Mouse (Mus musculus): Measurements from ENCODE around the gene R3hdm4. TPM values are rescaled to one million over a fixed set of nuclear protein-coding genes. Genes with fewer than 3 reads are reported as not detected.

The R3hdm4 gene
- total and polyA plus RNA-seq, 2 experiments from 2014 or later: 133 to 267 TPM

DNA sequence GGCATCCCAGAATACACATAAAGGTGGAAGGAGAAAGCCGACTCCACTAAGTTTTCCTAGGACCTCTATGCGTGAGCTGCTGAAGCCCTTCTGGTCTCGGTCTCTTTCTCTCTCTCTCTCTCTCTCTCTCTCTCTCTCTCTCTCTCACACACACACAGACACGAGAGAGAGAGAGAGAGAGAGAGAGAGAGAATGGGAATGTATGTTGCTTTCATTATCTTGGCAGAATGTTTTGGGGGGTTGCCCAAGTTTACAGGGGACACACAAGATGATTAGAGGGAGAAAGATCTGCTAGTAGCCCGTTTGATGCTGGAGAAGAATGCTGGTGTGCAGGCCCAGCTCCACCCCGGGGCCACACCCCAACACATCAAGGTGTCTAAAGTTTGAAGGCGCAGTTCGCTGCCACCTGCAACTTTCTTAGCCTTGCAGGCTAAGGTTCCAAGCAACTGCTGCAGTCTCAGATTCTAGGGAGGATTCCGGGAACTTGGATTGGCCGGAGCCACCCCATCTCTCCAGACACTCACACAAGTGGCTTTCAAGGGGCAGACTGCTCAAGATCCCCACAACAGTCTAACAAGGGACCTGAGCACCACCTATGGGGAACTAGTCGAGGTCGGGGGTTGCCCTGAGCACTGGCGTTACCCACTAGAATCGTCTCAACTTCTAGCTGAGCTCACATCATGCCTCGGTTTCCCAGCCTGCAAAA lies 4.9 kb upstream of the R3hdm4 start:
- no peaks in the 10 kb centered on the region for H3K36me3 ChIP-seq (ENCODE audit: insufficient read depth, low read length)
- DNase-seq (ENCODE audit: low spot score) (no peak), ATAC-seq (no peak)
- WGBS: 10% methylated on average over 15 of the region's 15 CpGs
- H3K4me3 ChIP-seq (ENCODE audit: low read length): peak overlapping the region; percentile 86
- no peaks in the 10 kb centered on the region for H3K9me3 ChIP-seq (ENCODE audit: low read length)
- no peak for TF ChIP-seq CTCF (IDR thresholded peaks at IDR 0.05; ENCODE audit: low read depth)
- peaks cover 23% of the 10 kb centered on the region for H3K27me3 ChIP-seq (ENCODE audit: insufficient read depth, low read length)
- H3K27ac ChIP-seq: peak overlapping the region; percentile 88; the same call in 1 of the 2 replicates
- H3K4me1 ChIP-seq (ENCODE audit: insufficient read depth, low read length): 0 out of 2 replicates have a peak, but pooled peaks cover 9% of the 10 kb centered on the region
- peak overlapping the region; percentile 76 for H3K9ac ChIP-seq (replicated peaks; ENCODE audit: low read length)
- peak overlapping the region; percentile 96 for H3K4me2 ChIP-seq (ENCODE audit: low read depth, low read length)

DNA sequence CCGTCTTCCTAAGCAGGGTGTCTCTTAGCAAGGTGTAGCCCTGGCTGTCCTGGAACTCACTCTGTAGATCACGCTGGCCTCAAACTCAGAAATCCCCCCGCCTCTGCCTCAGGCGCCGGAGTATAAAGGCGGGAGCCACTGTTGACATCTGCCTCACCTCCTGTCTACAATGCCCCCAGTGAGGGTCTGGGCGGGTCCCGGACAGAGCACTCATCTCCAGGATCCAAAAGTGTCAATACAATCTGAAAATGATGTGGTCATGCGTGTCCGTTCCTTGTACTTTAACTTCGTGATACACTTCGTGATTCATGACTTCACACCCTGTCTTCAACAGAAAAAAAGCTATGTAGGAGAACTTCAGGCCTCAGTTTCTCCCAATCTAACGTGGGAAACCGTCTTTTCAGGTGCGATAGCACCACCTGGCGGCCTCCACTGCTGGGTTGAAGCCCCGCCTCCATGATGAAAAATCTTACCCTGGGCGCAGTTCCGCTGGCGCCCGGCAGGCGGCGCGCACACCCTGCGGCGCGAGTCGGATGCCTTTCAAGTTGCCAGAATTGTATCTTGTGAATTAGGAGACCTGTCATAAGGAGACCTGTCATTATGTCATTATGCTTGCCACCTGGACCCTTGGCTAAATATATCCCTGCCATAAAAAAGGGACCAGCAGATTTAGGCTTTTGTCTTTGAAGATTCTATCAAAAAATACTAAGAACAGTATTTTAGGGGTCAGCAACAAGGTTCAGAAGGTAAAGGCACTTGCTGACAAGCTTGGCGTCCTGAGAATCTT lies 4.2 kb upstream of the R3hdm4 start:
- peaks cover 13% of the 10 kb centered on the region; the same call in 1 of the 2 replicates for H3K4me1 ChIP-seq (ENCODE audit: insufficient read depth, low read length)
- ATAC-seq: peak; percentile 3; the same call in 1 of the 2 replicates
- WGBS: 10% methylated on average over 29 of the region's 29 CpGs
- peaks cover 30% of the 10 kb centered on the region for H3K27me3 ChIP-seq (ENCODE audit: insufficient read depth, low read length)
- H3K4me3 ChIP-seq (ENCODE audit: low read length): no peak overlapping the region
- peak overlapping the region; percentile 96 for H3K4me2 ChIP-seq (ENCODE audit: low read depth, low read length)
- H3K9ac ChIP-seq (replicated peaks; ENCODE audit: low read length): no peak overlapping the region
- H3K27ac ChIP-seq: no peak overlapping the region
- TF ChIP-seq CTCF (IDR thresholded peaks at IDR 0.05; ENCODE audit: low read depth): peak; percentile 100
- no peaks in the 10 kb centered on the region for H3K9me3 ChIP-seq (ENCODE audit: low read length)
- H3K36me3 ChIP-seq (ENCODE audit: insufficient read depth, low read length): no peaks in the 10 kb centered on the region
- DNase-seq (ENCODE audit: low spot score): peak; percentile 94

DNA sequence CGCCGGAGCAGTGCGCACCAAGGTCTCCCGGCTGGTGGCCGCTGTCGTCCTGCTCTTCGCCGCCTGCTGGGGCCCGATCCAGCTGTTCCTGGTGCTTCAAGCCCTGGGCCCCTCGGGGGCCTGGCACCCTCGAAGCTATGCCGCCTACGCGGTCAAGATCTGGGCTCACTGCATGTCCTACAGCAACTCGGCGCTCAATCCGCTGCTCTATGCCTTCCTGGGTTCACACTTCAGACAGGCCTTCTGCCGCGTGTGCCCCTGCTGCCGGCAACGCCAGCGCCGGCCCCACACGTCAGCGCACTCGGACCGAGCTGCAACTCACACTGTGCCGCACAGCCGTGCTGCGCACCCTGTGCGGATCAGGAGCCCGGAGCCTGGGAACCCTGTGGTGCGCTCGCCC lies 564 bp upstream of the R3hdm4 start:
- no peak overlapping the region for H3K27ac ChIP-seq
- TF ChIP-seq CTCF (IDR thresholded peaks at IDR 0.05; ENCODE audit: low read depth): no peak
- no peaks in the 10 kb centered on the region for H3K9me3 ChIP-seq (ENCODE audit: low read length)
- H3K4me1 ChIP-seq (ENCODE audit: insufficient read depth, low read length): peaks cover 13% of the 10 kb centered on the region; the same call in 1 of the 2 replicates
- ATAC-seq (no peak), DNase-seq (ENCODE audit: low spot score) (no peak)
- peak overlapping the region; percentile 56 for H3K4me2 ChIP-seq (ENCODE audit: low read depth, low read length)
- peaks cover 53% of the 10 kb centered on the region for H3K27me3 ChIP-seq (ENCODE audit: insufficient read depth, low read length)
- H3K4me3 ChIP-seq (ENCODE audit: low read length): peak overlapping the region; percentile 30
- no peaks in the 10 kb centered on the region for H3K36me3 ChIP-seq (ENCODE audit: insufficient read depth, low read length)
- WGBS: 2% methylated on average over 34 of the region's 34 CpGs
- H3K9ac ChIP-seq (replicated peaks; ENCODE audit: low read length): peak overlapping the region; percentile 31

DNA sequence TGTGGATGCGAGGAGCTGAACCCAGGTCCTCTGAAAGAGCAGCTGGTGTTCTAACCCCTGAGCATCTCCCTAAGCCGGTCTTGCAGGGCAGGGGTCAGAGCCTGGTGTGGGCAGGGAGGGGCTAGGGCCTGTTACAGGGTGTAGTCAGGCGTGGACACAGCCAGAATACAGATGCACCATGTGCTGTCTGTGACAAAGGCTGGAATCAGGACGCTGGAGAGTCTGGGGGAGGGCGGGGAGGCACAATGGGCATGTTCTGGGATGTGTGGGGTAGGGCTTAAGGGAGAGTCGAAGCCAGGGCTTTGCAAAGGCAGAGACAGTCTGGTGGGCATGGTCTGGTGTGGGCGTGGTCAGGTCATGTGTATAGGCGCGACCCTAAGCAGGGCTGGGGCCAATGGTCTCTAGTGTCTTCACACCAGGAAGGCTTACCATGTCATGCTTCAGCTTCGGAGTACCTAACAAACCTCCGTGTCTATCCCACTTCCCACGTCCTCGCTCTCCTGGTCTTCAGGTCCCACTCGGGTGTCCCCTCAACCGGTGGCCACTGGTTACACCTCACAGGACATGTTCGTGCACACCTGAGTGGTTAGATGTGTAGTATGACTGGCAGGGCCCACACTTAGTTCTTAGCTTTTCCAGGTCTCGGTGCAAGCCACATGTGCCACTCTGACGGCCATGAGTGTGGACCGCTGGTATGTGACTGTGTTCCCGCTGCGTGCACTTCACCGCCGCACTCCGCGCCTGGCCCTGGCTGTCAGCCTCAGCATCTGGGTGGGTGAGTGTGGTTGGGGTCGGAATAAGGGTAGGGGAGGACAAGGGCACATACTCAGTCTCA lies 735 bp downstream of the R3hdm4 start:
- WGBS: 16% methylated on average over 26 of the region's 26 CpGs
- Histone ChIP-seq H3K27ac (no peak overlapping the region), H3K9me3 (ENCODE audit: low read length) (no peaks in the 10 kb centered on the region), H3K4me2 (ENCODE audit: low read depth, low read length) (peak overlapping the region; percentile 56), H3K36me3 (ENCODE audit: insufficient read depth, low read length) (no peaks in the 10 kb centered on the region), H3K4me3 (ENCODE audit: low read length) (peak overlapping the region; percentile 30; the same call in 1 of the 2 replicates), H3K27me3 (ENCODE audit: insufficient read depth, low read length) (peaks cover 53% of the 10 kb centered on the region), H3K4me1 (ENCODE audit: insufficient read depth, low read length) (peaks cover 15% of the 10 kb centered on the region; the same call in 1 of the 2 replicates), H3K9ac (replicated peaks; ENCODE audit: low read length) (no peak overlapping the region; the same call in 1 of the 2 replicates)
- no peak for DNase-seq (ENCODE audit: low spot score)
- TF ChIP-seq CTCF (IDR thresholded peaks at IDR 0.05; ENCODE audit: low read depth): no peak
- no peak for ATAC-seq

DNA sequence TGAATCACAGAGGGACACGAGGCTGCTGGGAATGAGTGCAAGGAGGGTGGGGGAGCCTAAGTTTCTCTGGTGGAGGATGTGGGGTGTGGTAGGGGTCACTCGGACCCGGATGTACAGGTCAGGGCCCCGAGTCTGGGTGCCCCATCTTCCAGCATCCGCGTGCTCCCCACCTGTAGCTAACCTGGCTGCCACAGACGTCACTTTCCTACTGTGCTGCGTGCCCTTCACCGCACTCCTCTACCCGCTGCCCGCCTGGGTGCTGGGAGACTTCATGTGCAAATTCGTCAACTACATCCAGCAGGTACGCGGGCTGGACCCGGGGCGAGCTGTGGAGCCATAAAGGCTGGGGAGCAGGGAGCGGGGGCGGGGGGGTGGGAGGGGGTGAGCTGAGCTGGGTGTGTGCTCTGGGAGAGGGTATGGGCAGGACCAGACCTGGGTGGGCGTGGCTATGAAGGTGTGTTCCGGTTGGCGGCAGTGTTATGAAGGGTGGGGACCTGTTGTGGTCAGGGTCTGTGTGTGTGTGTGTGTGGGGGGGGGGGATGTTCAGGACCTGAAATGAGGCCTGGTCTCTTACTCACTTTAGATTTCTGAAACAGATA lies 1.7 kb downstream of the R3hdm4 start:
- no peaks in the 10 kb centered on the region for H3K36me3 ChIP-seq (ENCODE audit: insufficient read depth, low read length)
- peaks cover 53% of the 10 kb centered on the region for H3K27me3 ChIP-seq (ENCODE audit: insufficient read depth, low read length)
- H3K4me3 ChIP-seq (ENCODE audit: low read length): no peak overlapping the region
- no peak for TF ChIP-seq CTCF (IDR thresholded peaks at IDR 0.05; ENCODE audit: low read depth)
- H3K27ac ChIP-seq: no peak overlapping the region
- DNase-seq (ENCODE audit: low spot score): no peak
- ATAC-seq: no peak
- no peaks in the 10 kb centered on the region for H3K9me3 ChIP-seq (ENCODE audit: low read length)
- 7% methylated on average over 21 of the region's 21 CpGs for WGBS
- H3K4me1 ChIP-seq (ENCODE audit: insufficient read depth, low read length): peaks cover 24% of the 10 kb centered on the region
- H3K4me2 ChIP-seq (ENCODE audit: low read depth, low read length): no peak overlapping the region
- H3K9ac ChIP-seq (replicated peaks; ENCODE audit: low read length): no peak overlapping the region

All from hindbrain, postnatal 0 days (tissue).